Mouse (Mus musculus) heart, adult 11 months (tissue): ENCODE measurements around the gene Atxn7l1.
"Not testable (repeated sequence)": the region's sequence is repeated elsewhere in the genome, so short reads cannot be mapped to it uniquely, and the experiment has no call there.

Source experiments
- DNase-seq: peaks from one replicate; pipeline ENCODE4 v3.0.0; 2022

Atxn7l1 gene

DNA sequence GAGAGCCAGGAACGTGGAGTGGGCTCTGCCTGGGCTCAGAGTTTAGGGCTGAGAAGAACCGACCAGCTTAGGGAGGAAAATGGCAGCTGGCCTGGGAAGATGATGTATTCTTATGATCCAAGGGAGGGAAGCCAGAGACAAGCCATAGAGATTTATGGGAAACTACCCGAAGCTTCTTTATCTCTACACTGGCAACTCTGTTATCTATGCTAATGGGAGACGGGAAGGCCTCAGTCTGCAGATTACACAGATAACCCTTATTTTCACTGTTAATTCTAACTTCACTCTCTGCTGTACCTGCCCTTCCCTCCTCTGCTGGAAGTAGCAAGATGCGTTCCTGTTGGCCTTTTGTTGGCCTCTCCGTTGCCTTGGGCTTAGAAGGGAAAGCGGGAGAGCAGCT is 5.6 kb downstream of the Atxn7l1 start:
- DNase-seq = no peak

DNA sequence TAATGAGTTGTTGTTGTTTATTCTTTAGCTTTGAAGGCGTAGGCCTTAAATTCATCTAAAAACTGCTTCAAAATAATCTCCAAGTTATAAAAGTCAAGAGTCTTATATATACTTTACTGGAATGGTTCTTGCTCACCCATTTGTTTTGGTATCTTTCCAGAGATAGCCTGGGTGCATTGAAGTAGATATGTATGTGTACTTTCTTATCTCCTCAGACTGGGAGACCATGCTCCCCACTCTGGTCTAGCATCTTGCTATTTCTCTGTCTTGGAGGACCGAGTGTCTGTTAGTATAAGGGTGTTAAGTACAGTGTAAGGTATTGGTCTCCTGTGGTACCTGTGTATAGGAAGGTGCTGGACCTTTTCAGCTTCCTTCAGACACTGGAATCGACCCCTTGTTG is 6.4 kb downstream of the Atxn7l1 start:
- no peak for DNase-seq

DNA sequence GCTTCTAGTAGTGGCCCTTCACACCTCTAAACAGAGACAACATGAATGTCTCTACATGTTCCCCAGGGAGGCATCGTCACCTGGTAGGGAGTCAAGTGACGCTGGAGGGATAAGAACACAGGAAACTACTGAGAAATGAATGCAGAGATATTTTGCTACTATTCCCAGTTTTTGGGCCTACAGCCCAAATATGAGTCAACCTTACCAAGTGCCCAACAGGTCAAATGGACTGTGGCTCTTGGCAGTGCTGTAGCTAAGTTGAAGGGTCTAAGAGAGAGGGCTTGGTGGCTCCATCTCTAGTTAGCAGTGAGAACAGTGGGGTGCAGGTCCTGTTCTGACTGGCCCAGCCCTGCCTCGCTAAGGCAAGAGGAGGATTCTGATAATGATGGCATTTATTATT is 7.2 kb downstream of the Atxn7l1 start:
- peak; percentile 80 for DNase-seq

DNA sequence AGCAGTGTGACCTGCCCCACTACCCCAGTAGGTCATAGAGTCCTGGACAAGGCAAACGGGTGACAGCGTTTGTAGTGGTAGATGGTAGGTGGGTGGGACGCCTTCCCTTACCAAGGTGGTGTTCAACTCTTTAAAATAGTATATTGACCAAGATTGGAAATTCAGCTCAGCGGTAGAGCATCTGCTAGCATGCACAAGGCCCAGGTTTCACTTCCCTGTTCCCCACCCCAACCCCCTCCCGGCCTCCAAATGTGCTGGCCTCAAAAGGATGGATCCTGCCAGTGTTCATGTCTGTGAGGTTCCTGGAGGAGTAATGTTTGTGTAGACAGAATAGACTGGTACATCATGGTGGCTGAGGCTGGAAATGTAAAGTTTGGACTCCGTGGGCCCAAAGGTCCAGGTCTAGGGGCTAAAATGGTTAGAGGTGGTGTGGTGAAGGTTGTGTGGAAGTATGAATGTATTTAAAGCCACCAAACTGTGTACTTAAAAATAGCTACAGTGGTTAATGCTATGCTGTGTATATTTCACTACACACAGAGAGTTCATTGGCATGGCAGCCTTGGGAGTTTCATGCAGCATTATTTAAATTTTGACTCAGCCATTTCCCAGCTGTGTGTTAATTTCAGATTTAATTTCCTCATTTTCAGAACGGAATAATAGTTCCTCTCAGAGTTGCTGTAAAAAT is 9.0 kb downstream of the Atxn7l1 start:
- peak; percentile 94 for DNase-seq

DNA sequence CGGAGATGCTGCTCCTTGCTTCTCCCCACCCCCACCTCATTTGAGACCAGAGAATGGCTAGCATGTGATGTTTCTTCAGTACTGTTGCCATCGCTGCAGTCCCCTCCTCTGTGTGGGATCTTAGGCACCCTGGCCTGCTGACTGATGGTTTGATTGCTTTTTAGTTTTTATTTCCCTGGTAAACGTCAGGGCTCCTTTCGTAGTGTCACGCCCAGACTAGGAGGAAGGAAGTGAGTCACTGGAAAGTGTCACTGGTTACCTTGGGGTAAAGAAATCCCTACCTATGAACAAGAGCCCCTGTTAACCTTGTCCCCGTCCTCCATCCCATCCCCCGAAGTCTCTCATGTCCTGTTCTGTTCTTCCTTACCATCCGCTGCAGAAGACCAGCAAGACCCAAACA is 10.8 kb downstream of the Atxn7l1 start:
- no peak for DNase-seq

DNA sequence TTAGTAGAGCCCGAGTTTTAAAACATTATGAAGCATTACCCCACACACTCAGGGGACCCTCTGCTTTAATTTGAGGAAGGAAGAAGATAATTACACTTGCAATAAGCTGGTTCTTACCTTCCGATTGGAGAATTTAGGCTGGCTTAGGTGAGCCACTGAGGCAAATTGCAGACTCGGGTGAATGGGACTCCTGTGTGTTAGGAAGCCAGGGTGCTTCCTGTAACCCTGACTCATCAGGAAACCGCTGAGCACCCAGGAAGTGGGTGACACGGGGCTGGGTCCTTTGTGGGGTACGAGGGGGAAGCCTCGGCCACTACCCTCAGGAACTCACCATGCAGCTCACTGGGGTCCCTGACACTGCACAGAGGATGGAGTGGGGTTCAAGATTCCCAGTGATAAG is 12.9 kb downstream of the Atxn7l1 start:
- no peak for DNase-seq

DNA sequence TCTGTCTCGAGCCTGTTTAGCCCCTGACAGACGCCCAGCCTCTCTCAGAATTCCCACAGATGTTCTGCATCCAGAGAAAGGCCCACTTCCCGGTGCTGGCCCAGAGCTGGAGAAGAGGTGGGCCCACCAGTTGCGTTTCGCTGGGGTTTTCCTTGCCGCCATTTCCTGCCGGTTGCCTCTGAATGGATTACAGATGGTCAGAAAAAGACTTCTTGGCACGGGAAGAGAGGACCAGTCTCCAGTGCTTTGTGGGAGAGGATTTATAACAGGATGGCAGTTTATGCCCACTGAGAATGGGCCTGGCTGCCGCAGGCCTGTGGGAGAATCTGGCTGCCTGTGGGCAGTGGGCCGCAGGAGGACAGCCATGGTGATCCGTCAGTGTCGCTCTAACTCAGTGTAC is 15.0 kb downstream of the Atxn7l1 start:
- DNase-seq = peak; percentile 90

DNA sequence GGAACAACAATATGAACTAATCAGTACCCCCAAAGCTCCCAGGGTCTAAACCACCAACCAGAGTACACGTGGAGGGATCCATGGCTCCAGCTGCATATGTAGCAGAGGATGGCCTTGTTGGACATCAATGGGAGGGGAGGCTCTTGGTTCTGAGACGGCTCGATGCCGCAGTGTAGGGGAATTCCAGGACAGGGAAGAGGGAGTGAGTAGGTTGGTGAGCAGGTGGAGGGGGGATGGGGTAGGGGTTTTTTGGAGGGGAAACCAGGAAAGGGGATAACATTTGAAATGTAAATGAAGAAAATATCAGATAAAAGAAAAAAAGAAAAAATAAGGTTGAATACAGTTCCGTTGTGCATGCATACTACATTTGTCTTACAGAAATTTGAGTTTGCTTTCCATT is 16.5 kb downstream of the Atxn7l1 start:
- DNase-seq = not testable (repeated sequence)

DNA sequence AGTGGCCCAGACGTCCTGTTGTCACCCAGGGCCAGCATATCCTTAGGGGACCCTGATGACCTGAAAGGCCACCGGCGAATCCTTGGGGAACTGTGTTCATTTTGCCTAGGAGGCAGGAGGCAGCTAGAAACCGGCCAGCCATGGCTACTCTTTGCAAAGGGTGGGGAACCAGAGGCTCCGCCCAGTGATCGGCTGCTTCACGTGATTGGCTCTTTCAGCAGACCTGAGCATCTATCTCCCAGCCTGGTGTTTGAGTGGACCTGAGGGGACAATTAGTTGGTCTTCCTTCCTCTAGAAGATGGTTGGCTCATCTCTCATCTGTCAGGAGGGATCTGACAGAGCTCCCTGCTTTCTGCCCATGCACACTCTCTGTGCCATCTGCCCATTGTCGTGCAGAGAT is 19.2 kb downstream of the Atxn7l1 start:
- no peak for DNase-seq

DNA sequence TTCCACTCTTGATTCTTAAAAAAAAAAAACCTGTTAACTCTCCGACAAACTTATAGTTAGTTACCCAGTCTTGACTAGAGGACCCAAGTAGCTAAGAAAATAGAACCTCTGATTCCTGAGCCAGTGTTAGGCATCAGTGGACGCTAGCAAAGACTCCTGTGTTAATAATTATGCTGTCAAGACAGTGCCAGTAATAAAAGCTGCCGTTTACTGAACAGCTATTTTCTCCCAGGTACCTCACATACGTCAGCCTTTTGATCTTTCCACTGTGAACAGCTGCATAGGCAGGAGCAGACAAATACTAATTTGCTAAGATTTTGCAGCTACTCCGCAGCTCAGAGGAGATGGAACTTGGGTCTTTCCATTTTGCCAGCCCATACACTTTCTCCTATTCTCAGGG is 20.1 kb downstream of the Atxn7l1 start:
- no peak for DNase-seq

DNA sequence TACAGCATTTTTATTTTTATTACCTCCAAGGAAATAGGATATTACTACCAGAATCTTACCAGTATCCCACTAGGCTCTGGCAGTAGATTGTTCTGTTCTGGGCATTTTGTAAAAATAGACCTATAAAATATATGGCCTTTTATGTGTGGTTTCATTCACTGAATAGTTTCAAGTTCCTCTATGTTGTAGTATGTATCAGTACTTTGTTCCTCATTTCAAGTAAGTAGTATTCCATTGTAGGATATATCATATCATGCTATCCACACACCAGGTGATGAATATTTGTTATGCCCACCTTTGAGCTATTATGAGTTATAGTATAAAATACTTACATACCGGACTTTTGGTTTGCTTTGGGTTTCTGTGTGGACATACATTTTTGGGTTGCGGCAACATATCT is 21.0 kb downstream of the Atxn7l1 start:
- DNase-seq = no peak

DNA sequence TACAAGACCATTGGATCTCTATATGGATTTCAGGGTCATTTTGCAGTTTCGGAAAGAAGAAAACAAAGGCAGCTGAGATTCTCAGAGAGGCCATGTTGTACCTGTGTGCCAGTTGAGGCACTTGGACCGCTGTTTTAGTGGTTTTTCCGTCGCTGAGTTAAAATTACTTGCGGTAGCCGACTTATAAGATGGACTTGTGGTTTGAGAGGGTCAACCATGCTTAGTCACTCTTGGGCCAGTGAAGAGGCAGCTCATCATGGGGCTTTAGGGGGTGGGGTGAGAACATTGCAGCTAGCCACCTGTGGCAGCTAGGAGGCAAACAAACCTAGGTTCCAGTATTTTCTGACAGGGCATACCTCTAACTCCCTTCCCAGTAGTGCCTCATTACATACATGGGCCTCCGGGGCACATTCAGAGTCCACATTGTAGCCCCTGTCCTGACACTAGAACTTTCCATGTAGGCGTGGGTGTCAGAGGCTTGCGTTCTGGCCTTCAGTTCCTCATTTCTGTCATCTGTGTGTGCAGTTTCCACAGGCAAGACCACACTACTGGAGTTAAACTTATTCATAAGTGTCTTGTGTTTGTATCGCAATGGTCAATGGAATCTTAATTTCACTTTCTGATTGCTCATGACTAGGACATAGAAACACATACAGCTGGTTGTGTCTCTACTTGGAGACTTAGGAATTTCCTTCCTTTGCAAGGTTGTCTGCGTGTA is 22.4 kb downstream of the Atxn7l1 start:
- peak; percentile 92 for DNase-seq

DNA sequence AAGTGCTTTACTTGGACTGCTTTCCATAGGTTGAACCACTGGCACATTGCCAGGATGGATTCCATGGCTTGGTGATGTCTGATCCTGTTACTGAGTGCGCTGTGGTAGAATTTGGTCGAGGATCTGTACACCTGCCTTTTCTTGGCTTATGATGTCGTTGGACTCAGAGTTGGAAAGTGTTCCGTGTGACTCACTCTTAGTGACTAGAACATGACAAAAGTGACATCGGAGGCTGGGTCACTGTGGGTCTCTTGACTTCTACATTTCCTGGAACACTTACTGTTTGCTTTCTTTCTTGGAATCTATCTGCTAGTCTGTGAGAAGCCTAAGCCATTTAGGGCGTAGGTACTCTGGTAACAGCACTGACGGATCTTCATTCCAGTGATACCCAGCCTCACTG is 23.3 kb downstream of the Atxn7l1 start:
- peak; percentile 87 for DNase-seq

DNA sequence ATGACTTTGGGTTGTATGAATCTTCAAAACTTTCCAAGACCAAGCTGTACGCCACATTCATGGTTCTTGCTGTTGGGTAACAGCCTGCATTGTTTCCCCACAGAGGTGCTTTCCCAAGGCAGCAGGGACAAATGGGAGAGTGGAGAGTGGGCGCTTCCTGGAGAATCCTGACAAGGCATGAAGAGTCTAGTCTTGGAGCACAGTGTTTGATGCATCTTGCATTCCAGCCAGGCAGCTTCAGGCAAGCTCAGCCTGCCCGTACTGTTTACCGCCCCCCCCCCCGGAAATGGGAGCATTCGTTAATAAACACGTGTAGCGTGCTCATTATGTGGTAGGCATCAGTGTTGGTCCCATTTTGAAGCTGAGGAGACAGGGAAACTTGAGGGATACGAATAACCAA is 25.4 kb downstream of the Atxn7l1 start:
- no peak for DNase-seq

DNA sequence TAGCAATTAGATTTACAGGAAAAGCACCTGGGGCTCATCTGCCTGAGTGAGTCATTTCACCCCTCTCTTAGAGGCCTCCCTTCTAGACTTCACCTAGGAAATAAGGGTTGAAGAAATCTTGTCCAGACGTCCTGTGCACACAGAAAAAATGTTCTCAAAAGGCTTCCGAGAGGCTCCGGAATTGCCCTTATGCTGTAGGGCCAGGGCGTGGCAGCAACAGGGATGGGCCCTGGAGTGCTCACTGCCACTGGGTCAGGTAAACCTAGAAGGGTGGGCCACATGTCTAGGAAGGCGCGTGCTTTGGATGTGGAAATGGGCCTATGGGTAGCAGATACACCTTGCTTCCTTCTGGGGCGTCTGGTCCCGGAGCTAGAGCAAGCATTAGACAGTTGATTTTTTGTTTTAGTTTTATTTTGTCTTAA is 26.2 kb downstream of the Atxn7l1 start:
- peak; percentile 84 for DNase-seq

DNA sequence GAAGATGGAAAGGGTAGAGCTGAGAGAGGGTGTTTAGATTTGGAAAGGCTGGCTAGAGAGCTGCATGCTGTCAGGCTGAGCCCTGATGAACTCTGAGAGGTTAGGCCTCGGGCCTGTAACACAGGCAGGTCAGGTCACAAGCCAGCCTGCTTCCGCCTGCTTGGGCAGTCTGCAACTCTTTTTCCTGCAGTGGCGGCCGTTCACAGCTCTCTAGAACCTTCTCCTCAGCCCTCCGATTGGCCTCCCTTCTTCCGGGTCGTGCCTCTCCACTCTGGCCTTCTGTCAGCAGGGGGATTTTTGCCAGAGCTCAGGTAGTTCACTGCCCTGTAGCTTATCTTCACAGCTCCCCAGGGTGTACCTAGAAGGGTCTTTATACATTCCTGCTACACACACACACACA is 26.7 kb downstream of the Atxn7l1 start:
- DNase-seq = peak; percentile 90

DNA sequence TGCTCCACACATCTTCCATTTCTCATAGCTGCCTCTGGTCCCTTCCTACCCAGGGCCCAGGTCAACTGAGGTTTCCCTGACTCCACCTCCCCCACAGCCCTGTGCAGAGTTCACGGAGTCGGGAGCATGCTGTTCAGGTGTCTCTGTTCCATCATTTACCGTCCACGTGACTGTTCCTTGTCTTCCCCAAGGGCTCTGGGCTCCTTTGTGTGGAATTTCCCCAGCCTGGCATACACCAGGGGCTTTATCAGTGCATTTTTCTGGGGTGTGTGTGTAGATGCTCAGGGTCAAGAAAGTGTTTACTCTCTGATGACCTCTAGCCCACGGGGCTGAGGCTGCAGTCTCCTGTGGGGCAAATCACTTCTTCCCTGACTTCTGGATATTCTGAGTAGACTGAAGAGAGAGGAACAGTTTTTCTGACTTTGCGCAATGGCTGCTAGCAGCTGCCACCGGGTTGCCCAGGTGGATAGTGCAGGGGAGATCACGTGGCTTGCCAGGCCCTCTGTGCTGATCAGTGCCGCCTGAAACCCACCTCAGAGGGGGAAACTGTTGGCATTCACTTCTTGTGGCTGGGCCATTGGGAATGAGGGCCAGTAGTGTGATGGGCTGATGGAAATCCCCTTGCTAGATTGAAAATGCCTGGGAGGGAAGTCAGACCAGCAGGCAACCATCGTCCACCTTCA is 27.3 kb downstream of the Atxn7l1 start:
- DNase-seq = no peak

DNA sequence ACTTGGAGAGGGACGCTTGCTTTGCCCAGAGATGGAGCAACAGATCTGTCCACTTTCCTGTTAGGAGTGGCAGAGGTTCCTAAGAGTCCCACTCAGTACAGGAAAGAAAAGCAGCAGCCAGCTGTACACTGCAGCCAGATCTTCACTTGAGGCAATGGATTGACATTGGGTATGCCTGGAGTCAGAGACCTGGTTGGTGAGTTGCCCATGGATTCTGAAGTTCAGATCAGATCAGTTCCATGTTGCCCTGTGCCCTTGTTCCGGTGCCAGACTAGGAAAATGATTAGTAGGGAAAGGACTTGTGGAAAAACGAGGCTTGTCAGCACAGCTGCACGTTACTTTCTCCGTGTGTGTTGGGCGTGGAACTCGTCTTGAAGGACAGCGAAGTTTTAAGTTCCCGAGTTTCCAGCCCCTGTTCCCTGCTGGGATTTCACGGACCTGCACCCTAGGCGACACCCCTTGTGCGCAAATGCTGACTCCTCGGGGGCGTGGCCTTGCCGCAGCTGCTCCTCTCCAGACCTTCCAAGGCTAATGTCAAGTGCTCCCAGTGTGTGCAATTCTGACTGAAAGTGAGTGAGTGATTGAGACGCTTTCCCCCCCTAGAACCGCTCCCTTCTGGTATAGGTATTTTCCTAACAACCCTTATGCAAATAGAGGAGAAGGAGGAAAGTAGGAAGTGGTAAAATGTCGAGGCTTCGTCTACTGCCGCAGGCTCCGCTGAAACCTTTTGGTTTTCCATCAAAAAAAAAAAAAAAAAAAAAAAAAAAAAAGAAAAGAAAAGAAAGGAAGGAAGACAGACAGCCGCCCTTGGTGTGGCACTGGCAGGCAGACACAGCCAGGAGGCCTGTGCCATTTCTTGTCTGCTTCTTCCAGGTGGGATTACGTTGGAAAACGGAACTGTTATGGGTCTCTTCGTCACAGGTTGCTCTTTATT is 28.4 kb downstream of the Atxn7l1 start:
- peak; percentile 97 for DNase-seq

DNA sequence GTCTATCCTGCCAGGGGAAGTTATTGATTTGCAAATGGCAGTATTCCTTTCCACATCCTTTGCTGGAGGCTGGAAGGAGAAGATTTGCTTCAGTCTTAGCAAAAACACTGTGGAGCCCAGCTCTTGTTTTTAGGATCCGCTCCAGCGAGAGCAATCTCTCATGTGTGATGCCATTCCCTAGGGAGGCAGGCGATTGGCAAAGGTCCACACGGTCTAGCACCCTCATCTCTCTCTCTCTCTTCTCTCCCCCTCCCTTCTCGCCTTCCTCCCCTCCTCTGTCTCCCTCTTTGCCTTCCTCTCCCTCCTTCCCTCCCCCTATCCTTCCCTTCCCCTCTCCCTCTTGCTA is 29.0 kb downstream of the Atxn7l1 start:
- peak; percentile 91 for DNase-seq

DNA sequence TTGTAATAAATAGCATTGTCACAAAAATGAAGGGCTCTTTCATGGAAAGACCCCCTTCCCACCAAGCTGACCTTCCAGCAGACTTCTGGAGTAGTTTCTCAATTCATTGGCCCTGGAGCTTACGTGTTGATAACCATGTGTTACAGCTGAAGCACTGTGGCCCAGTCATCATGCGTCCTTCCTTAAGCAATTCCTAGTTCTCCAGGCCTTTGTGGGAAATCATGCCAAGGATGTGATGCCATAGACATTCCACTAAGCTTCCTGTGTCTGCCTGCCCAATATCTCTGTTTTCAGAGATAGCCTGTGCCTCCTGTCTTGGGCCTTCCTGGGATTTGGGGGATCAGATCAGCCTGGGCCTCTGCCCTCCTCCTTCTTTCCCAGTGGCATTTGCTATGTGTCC is 32.9 kb downstream of the Atxn7l1 start:
- DNase-seq = no peak

DNA sequence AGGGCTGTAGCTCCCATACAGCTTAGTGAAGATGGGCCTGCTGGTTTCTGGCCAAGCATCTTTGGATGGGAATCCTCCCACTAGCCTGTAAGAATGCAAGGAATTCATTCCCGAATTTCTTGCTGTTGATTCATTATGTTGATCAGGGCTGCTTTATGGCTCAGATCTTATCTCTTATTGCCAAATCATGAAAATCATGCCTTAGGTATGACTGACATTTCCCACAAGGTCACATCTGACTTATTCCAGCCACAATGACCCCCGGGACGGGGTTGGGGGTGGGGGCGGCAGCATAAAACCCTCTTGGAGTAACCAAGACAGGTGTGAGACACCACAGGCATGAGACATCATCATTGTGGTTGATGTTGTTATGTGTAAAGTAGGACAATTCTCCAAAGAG is 34.4 kb downstream of the Atxn7l1 start:
- no peak for DNase-seq

DNA sequence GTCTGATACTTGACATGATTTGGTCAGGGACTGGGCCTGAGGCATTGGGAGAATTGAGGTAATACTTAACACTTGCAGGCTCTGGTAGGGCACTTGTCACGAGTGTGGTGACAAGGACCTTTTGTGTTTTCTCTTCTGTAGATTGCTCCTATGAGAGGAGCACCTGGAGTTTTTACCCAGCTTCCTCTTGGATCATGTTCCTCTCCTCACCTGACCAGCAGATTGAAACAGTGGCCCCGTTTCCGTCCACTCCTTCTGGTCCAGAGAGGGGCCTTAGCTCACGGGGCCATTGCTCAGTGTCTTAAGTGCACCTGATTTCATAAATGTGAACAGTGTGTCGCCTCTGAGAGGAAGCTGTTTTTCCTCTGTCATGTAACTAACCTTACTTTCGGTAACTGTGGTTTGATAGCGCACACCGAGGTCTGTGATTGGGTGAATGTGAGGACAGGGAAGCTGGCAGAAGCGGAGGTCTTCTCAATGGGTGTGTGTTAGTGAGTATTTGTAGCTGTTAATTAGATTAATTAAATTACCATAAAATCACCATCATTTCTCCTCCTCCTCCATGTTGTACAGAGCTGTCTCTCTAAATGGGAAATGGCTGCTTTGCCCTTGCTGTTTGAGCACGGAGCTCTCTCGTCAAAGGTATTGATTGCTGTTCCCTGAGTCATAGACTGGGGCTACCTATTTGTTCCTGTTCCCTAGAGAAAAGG is 35.1 kb downstream of the Atxn7l1 start:
- DNase-seq = no peak
